Mouse (Mus musculus): ENCODE measurements around the gene Slc28a3.

Gene Slc28a3

DNA sequence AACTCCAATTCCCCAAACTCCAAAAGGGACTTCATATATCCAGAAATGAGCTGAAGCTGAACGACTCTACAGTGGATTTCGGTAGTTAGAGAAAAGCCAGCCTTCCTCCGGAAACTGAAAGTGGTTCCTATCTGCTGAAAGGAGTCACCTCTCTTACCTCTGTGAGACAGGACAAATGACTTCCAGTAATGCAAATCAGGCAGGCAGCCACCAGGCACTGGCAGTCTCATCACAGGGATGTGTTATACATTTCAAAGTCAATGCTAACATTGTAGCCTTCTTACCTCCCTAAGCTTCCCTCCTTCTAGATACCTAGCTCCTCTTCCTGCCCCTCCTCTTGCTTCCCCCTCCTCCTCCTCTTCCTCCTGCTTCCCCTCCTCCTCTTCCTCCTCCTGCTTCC lies 101.4 kb downstream of the Slc28a3 start:
- in situ Hi-C loops (cut with MboI; ENCODE audit: low pct_unique_long_range_greater_than_20kb in 1 of 2, low sequenced_read_pairs in 2 of 2, unreplicated experiment in 1 of 2) = no loop called here

DNA sequence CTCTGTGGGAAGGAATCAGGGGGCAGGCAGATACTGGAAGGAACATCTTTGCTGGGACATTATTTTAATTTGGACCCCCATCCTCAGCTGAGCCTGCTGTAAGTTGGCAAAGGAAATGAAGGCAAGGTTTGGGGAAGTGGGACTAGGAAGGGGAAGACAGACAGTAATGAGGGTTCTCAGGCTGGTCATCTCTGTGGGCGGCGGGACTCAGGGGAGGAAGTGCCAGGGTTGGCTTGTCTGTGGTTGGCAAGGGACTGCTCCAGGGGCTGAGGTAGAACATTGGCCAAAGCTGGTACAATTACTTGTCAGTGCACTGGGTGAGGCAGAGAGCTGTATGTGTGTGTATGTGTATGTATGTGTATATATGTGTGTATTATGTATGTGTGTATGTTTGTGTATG lies 107.1 kb downstream of the Slc28a3 start:
- in situ Hi-C loops (cut with MboI; ENCODE audit: low pct_unique_long_range_greater_than_20kb in 1 of 2, low sequenced_read_pairs in 2 of 2, unreplicated experiment in 1 of 2) = no loop called here

DNA sequence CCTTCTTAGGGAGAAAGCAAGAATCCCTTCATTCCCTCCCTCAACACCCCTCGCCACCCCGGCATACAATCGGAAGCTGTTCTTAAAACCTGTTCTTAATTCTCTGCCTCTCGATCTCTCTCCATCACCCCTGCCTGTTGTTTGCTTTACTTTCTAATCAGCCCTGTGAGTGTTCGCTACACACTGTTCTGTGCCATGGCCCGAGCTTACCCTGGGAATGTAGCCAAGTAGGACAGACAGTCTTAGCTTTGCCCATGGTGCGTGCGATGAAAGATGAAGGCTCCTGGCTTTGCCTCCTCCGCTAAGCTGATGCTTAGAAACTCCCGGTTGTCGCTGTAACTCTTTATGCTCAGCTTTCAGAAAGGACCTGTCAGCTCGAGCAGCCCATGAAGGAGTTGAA lies 112.9 kb downstream of the Slc28a3 start:
- in situ Hi-C loops (cut with MboI; ENCODE audit: low pct_unique_long_range_greater_than_20kb in 1 of 2, low sequenced_read_pairs in 2 of 2, unreplicated experiment in 1 of 2) = no loop called here

All from mouse embryonic stem cell (cell line).